Mouse (Mus musculus): ENCODE measurements around the gene Zfp281.

The Zfp281 gene

GRCm38 (mm10) chr1:136624146-136625018, at the start of gene Zfp281:
TSS of gene Zfp281 (plus strand) at chr1:136624901.
- peak; percentile 93 to 95 for DNase-seq

DNA sequence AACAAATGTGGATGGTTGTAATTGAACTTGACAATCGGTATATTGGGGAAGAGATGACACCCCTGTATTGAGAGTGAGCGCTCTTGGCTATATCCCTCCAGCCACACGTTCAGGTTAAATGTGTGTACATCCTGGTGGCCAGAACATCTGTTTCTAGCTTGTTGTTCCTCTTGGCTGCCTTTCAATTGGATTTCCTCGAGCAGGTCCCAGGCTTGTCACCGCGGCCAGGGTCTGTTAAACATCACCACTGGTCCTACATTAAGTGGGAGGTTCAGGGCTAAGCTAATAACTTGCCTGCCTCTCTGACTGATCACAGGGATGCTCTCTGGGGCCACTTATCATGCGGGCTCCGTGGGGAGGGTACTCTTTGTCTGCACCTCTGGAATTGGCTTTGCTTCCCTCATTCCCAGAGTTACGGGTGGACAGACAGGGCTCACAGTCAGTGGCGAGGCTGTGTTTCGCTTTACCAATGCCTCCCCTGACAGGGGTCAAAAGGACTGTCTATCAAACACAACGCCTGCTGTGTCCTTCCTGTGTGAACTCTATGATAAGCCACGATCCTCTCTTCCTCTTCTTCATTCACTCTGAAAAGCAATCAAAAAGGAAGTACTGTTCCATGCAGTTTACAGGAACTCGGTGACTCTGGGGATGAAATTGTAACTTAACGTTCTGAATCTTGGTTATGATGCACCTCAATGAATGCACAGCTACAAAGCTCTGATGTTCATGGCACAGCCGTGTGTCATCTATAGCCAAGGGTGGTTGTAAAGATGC, 46.6 kb upstream of the Zfp281 start:
- no peak for DNase-seq

DNA sequence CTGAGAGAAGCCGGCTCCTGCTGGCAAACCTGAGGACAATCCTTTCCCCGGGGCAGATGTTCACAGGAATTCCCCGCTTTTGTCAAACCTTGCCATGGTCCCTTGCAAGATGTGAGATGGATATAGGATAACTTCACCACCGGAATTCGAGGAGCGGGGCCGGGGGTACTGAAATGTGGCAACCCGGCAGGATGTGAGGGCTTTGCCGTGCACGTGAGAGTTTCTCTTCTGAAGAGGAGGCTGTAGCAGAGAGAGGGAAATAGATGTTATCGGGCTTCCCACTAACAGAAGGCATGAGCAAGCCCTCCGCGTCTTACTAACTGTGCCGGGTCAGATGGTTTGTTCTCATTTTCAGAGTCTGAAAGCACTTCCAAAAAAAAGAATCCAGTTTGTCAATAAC, 45.3 kb upstream of the Zfp281 start:
- no peak for DNase-seq

- DNase-seq = peak in 1 of 2 experiments; percentile 5
These were observed 44.4 kb upstream of the Zfp281 start for GRCm38 (mm10) chr1:136580266-136580665.

DNA sequence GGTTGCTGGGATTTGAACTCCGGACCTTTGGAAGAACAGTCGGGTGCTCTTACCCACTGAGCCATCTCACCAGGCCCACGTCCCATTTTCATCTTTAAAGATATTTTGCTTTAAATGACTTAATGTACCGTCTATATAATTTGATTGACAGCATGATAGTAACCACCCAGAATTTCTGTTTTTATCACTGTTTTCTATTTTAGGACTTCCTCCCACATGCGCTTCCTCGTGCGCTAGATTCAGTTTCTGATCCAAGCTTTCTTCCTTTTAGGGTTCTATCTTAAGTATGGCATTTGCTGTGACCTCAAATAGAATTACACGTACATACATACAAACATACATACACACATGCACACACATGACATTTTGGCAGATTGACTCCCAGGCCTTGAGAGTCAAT, 42.9 kb upstream of the Zfp281 start:
- DNase-seq = no peak

DNA sequence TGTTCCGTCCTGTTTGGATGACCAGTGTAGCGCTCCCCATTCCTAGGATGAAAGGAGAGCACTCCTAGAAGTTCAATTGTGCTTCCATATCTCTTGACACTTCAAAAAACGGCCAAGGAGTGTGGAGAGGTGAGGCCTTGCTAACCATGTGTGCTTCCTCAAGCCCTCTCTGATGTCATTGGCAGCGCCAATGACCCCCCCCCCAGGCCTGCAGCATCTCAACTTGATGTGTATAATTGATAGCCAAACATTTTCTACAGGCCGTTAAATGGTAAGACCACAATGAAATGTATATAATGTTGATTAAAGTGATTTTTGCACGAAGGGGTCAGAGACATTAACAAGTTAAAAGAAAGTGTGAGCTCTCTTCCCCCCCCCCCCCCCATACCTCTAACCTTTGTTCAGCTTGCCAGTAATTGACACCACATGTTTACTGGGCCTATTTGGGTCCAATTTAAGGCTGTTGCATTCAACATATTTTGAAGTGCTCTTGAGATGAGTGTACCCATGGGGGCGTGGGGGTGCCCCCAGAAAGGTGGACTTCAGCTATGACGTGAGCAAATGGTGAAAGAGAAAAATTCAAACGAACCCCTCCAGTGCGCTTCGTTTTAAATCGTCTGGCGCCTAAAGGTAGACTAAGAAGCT, 36.8 kb upstream of the Zfp281 start:
- DNase-seq = no peak

DNA sequence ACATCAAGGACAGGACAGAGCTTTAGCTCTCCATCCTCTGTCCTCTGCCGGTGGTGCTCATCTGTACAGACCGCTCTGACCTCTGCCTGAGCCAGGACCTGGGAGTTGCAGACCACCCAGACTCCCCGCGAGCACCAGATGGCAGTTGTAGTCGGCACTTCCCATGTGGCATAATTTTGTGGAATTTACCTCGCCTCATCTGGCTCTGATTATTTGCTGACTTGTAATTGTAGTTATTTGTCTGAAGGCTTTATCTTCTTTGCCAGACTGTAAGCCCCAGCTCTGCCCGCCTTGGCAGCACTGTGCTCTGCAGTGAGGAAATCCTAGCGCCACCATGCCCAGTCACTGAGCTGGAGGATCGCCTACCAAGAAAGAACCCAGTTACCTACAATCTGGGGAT, 35.8 kb upstream of the Zfp281 start:
- DNase-seq = no peak

DNA sequence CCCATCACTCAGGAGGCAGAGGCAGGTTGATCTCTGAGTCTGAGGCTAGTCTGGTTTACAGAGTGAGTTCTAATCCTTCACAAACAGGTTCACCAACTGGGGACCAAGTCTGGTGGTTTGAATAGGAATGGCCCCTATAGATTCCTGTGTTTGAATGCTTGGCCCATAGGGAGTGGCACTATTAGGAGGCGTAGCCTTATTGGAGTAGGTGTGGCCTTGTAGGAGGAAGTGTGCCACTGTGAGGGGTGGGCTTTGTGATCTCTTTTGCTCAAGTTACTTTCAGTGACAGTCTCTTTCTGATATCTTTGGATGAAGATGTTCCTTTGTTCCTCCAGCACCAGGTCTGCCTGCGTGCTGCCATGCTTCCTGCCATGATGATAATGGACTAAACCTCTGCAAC, 32.0 kb upstream of the Zfp281 start:
- no peak for DNase-seq

DNA sequence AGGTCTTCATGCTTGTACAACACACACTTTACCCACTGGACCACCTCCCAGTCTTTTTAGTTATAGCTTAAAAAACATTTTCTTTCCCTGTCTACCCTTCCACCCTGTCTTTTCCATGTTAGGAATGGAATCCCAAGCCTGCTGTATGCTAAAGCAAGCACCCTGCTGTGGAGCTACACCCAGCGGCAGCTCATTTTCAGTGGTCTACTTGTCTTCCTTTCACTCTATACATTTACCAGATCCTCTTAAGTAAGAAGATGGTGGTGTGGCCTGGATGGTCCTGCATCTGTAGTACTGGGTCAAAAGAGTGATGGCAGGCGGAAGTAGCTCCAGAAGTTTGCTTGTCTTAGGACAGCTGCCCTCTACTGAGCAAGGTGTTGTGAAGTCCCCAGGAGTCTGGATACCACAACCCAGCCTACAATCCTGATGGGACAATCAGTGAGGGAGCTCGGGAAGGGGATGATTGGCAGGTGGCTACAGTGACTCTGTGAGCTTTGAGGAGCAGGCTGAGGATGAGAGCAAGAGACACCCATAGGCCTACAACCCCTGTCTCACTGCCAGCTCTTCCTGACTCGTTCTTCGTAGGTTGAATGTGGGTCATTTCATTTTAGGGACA, 30.4 kb upstream of the Zfp281 start:
- DNase-seq = no peak

GRCm38 (mm10) chr1:136596821-136597220, 27.9 kb upstream of the Zfp281 start:
- DNase-seq = no peak

DNA sequence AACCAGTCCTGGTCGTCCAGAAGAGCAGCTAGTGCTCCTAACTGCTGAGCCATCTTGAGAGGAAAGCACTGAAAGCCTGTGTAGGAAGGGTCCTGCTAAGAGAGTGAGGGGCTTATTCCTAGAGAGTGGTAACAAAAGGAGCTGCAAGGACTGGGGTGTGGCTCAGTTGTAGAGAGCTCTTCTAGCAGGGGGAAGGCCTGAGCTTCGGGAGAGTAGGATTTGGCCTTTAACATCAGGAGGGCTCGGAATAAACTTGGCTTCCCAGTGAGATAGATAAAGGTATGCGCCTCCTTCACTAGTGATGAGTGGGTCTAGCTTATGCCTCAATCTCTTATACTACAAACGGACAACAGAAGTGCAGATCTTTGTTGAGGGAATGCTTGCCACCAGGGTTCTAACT, 26.4 kb upstream of the Zfp281 start:
- DNase-seq = no peak

- DNase-seq = no peak
These were observed 24.6 kb upstream of the Zfp281 start for GRCm38 (mm10) chr1:136600067-136600466.

GRCm38 (mm10) chr1:136600647-136601345, 23.9 kb upstream of the Zfp281 start:
- DNase-seq = no peak

DNA sequence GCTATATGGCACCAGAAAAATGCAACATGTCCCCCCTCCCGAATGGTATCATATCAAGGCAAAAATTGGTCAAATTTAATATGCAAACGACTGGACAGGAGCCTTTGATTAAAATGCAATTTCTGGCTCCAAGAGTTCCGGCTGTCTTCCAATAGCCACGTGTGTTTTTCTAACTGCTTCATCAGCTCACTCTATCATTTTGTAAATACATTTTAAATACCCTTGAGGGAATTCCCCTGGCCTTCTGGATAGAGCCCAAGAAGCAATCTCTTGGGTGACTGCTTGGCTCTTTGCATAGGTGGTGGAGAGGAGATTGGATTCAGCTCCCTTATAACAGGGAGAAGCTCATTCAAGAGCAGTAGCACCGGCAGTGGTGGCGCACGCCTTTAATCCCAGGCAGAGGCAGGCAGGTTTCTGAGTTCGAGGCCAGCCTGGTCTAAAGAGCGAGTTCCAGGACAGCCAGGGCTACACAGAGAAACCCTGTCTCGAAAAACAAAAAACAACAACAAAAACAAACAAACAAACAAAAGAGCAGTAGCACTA, 23.3 kb upstream of the Zfp281 start:
- DNase-seq = no peak

DNA sequence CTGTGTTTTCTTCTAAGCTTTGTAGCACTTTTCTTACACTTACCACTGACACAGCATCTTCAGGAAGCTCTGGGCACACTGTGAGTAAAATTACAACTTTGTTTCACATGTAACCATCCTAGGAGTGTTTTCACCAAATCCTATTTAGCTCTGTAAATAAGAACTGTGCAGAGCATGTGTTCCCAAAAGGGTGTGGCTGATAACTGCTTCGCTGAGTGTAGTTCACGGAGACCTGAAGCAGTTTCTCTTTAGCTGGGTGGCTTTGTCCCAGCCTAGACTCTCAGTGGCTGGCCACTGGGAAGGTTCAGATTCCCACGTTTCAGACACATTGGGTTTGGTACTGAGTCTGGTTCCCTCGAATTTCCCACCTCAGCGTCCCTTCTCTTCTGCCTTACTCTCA, 22.4 kb upstream of the Zfp281 start:
- DNase-seq = no peak

- no peak for DNase-seq
These were observed 20.5 kb upstream of the Zfp281 start for GRCm38 (mm10) chr1:136604190-136604589.

GRCm38 (mm10) chr1:136605790-136606189, 18.9 kb upstream of the Zfp281 start:
- DNase-seq = no peak

- no peak for DNase-seq
These were observed 18.4 kb upstream of the Zfp281 start for GRCm38 (mm10) chr1:136606278-136606677.

DNA sequence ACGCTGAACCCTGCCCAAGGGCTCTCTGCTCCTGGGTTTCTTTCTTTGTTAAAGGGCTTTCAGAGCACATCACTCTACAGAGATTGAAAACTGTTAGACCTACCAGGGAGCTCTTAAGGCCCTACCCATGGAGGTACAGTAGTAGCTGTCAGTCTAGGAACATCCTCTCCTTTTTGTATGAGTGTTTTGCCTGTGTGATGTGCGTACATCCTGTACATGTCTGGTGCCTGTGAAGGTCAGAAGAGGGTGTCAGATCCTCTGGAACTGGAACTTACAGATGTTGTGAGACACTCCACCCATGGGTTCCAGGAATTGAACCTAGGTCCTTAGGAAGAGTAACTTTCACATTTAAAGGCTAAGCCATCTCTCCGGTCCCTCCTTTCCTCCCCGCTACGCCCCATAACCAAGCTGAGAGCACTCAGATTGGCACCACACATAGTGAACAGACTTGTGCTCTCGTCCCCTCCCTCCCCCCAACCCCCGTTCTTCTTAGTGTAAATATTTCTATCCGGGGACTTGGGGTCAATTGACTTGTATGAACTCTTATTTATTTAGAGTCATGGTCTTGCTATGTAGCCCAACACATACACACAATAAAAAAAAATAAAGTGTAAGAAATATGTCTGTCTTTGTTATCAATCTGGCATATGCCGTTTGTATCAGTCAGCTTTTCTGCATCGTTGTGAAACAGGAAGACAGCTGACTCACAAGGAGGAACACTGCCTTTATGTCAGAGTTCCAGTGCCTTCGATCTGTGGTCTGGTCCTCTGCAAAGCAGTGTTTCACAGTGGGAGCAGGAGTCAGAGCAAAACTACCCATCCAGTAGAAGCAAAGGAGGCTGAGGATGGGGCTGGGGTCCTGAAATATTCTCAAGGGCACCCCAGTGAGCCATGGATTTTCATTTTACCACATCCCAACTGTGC, 16.1 kb upstream of the Zfp281 start:
- DNase-seq = no peak

- DNase-seq = no peak
These were observed 12.9 kb upstream of the Zfp281 start for GRCm38 (mm10) chr1:136611803-136612202.

- DNase-seq = no peak
These were observed 11.4 kb upstream of the Zfp281 start for GRCm38 (mm10) chr1:136613300-136613751.
